Mouse (Mus musculus): ENCODE data around the gene Sos2. TPM values are rescaled to one million over a fixed set of nuclear protein-coding genes. Genes with fewer than 3 reads are reported as not detected.

Sos2 gene
- 9.1 and 15.8 TPM in 2 replicates for polyA plus RNA-seq (2012; rRNA removed)

DNA sequence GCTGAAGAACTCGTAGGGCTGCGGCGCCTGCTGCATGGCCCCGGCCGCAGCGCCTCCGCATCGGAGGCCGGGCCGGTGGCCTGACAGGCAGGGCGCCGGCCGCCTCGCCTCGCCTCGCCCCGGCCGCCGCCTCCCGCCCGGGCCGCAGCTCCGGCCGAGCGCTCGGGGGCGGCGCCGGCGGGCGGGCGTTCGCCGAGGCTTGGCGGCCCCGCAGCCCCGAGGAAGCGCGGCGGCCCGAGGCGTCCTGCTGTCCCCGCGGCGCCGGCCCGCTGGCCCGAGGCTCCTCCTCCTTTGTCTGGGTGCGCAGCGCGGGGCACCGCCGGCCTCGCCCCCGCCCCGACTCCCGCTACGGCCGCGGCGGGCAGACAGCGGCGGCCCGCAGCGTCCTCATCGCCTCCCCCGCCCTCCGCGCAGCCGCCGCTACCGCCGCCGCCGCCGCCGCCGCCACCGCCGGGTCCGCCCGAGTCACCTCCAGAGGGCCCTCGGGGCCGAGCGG lies at the start of gene Sos2:
Sos2 (minus strand) TSS at position 287 of the 496 bp plus-strand sequence.

DNA sequence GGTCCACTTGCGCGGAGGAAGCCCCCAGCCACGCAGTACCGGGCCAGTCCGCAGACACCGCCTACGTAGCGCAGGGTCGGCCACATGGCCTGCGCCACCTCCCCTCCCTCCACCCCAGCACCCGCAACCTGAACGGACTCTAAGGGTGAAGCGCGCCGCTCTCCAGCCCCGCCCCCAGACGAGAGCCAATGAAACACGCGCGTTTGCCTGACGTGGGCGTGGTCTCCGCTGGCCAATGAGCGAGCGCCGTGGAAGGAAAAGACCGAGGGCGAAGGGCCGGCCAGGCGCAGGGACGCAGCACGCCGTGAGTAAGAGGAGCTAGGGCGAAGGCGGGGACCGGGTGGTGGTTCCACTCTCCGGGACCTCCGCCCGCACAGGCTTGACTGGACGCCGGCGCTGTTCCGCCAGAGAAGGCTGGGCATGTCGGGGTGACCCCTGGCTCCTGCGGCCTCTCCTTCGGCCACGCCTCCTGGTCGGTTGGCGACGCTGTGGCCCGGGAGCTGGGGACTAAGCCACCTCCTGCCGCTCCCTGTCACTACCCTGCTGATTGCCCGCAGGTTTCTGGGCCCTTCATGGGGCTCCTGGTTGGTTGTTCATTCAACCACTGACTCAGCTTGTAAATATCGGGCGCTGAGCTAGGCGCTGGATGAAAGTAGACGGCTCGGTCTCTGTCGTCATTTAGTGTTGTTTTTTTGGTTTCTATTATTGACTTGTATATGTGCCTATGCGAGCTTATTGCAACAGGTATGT lies 43.2 kb upstream of the Sos2 start, which contains the start of the genes L2hgdh and Atp5s:
L2hgdh (minus strand) TSS at position 163 of the 750 bp plus-strand sequence.
Atp5s (plus strand) TSS at position 240 of the 750 bp plus-strand sequence.

DNA sequence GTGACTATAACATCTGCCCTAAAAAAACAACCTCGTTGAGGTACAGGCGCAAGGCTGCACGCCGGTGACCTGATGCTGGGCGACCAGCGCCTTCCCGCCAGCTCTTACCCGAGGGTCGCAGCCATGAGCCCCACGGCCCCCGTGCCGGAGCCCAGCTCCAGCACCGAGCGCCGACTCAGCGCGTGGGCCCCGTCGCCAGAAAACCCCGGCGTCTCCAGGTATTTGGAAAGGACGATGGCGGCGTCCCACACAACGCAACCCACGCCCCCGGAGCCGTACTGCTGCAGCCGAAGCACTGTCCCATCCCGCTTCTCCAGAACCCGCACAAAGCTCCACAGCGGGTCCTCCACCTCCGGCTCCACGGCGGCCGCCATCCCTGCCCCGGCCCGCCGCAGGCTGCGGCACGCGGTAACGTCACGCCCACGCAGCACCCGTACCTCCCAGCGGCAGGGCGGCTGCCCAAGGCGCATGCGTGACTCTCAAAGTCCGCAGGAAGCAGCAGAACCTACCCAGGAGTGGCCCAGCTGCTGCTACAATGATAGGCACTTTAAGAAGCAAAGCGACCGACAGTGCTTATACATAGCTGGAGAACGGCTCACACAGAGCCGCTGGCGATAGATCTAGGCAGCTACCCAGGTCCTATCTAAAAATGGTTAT lies 98.9 kb downstream of the Sos2 start, which contains the start of gene Vcpkmt:
Vcpkmt (minus strand) TSS at position 416 of the 657 bp plus-strand sequence.

Other genes starting within 250 kb of the Sos2 start
- gene Vcpkmt, start 98.8 kb downstream of the Sos2 start, polyA plus RNA-seq (2012; rRNA removed), result 10.1 and 10.8 TPM in 2 replicates
- gene L2hgdh, start 43.0 kb upstream of the Sos2 start, polyA plus RNA-seq (2012; rRNA removed), result 7.0 and 8.4 TPM in 2 replicates
- gene Atp5s, start 43.1 kb upstream of the Sos2 start, polyA plus RNA-seq (2012; rRNA removed), result 18.3 and 19.4 TPM in 2 replicates
- gene Cdkl1, start 109.4 kb upstream of the Sos2 start, polyA plus RNA-seq (2012; rRNA removed), result 10.3 and 11.3 TPM in 2 replicates
- gene Atl1, start 210.8 kb upstream of the Sos2 start, polyA plus RNA-seq (2012; rRNA removed), result 1.7 and 2.4 TPM in 2 replicates
- gene Map4k5, start 211.3 kb upstream of the Sos2 start, polyA plus RNA-seq (2012; rRNA removed), result 22.5 and 38.1 TPM in 2 replicates